Mouse (Mus musculus) limb, embryonic 15.5 days (tissue): ENCODE data around the gene Ppih. TPM values are rescaled to one million over a fixed set of nuclear protein-coding genes. Genes with fewer than 3 reads are reported as not detected.
"Not testable (repeated sequence)": the region's sequence is repeated elsewhere in the genome, so short reads cannot be mapped to it uniquely, and the experiment has no call there.

Experiments used
- ATAC-seq: fragments of 200-750 bp; cut with Nextera tagmentation; 2 replicates; pipeline ENCODE4 v1.8.0; 2017; ENCODE audit warnings: low read depth, moderate TSS enrichment; ENCODE audit not compliant: insufficient number of reproducible peaks, low FRiP score, low TSS enrichment
- H3K27ac ChIP-seq: fragments of 300-500 bp; sonication (generic); 2 replicates; pipeline ENCODE4 v1.5.1; 2015; ENCODE audit warnings: moderate library complexity, mild to moderate bottlenecking, inconsistent platforms
- H3K27me3 ChIP-seq: fragments of 300-500 bp; sonication (generic); 2 replicates; pipeline ENCODE4 v1.6.1; 2015; ENCODE audit warnings: inconsistent platforms
- H3K36me3 ChIP-seq: fragments of 300-500 bp; sonication (generic); 2 replicates; pipeline ENCODE4 v1.6.1; 2015; ENCODE audit warnings: inconsistent platforms
- H3K4me1 ChIP-seq: fragments of 300-500 bp; sonication (generic); 2 replicates; pipeline ENCODE4 v1.6.1; 2015; ENCODE audit warnings: inconsistent platforms
- H3K4me2 ChIP-seq: fragments of 300-500 bp; sonication (generic); 2 replicates; pipeline ENCODE4 v1.6.1; 2015; ENCODE audit warnings: mild to moderate bottlenecking, inconsistent platforms
- H3K4me3 ChIP-seq: fragments of 300-500 bp; sonication (generic); 2 replicates; pipeline ENCODE4 v1.5.1; 2015; ENCODE audit warnings: mild to moderate bottlenecking, inconsistent platforms
- H3K9ac ChIP-seq: fragments of 300-500 bp; sonication (generic); 2 replicates; pipeline ENCODE4 v1.6.1; 2015; ENCODE audit warnings: inconsistent platforms
- H3K9me3 ChIP-seq: fragments of 300-500 bp; sonication (generic); 2 replicates; pipeline ENCODE4 v1.6.1; 2016; ENCODE audit warnings: inconsistent platforms
- WGBS: fragments of 180-500 bp; shearing (Covaris S2); methylation state at CpG from one replicate; pipeline ENCODE4 v1.1.7; 2015; 5-methylcytosine and 5-hydroxymethylcytosine counted together
- polyA plus RNA-seq: library from polyadenylated mRNA; unstranded; fragments of >200 nt; fragmentation: Nextera tagmentation; extraction: Ambion mirVana; gene quantifications from 2 replicates; pipeline ENCODE4 v1.2.1, GENCODE M21; 2015

The Ppih gene
- polyA plus RNA-seq, 1 experiment from 2014 or later = 74.8 TPM

DNA sequence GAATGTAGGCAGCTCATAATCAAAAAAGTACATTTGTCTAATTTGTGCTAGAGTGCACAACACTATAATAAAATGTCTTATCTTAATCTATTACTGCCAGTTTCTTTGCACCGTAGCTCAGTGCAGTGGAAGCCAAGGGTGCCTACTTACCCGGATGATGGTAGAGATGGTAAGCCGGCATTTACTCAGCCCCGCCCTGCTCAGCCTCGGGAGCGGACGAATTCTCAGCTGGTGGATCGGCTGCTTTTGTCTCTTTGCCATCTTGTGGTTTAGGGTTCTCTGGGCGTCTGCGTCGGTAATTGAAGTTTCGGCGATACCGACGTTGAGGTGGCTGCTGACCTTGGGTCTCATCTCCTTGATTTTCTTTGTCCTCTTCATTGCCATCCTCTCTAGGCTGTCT is 41.6 kb downstream of the Ppih start:
- whole genome bisulfite sequencing = 90% methylated on average over 15 of the region's 15 CpGs
- H3K36me3 ChIP-seq = peaks cover 90% of the 10 kb centered on the region
- H3K4me1 ChIP-seq, H3K27ac ChIP-seq, H3K27me3 ChIP-seq, H3K9ac ChIP-seq, ATAC-seq, H3K9me3 ChIP-seq, H3K4me2 ChIP-seq, H3K4me3 ChIP-seq: not testable (repeated sequence)

DNA sequence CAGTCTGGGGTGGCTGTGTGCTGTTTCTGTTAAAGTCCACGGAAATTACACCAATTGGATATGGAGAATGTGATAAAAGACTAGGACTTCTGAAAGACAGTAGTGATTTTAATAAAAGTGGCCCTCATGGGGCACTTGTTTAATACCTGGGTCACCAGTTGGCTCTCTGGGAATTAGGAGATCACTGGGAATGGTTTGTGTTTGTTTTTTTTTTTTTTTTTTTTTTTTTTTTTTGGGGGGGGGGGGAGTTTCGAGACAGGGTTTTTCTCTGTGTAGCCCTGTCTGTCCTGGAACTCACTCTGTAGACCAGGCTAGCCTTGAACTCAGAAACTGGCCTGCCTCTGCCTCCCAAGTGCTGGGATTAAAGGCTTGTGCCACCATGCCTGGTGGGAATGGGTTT is 44.6 kb downstream of the Ppih start:
- no peaks in the 10 kb centered on the region for H3K27me3 ChIP-seq
- H3K9ac ChIP-seq = no peak overlapping the region
- peaks cover 90% of the 10 kb centered on the region for H3K36me3 ChIP-seq
- H3K4me2 ChIP-seq = no peak overlapping the region
- 0 out of 2 replicates have a peak overlapping the region, but pooled peaks have one; percentile 5 for H3K27ac ChIP-seq
- H3K4me3 ChIP-seq = no peak overlapping the region
- no peaks in the 10 kb centered on the region for H3K4me1 ChIP-seq
- ATAC-seq = no peak
- H3K9me3 ChIP-seq = no peaks in the 10 kb centered on the region
- WGBS = 71% methylated on average over 2 of the region's 2 CpGs

DNA sequence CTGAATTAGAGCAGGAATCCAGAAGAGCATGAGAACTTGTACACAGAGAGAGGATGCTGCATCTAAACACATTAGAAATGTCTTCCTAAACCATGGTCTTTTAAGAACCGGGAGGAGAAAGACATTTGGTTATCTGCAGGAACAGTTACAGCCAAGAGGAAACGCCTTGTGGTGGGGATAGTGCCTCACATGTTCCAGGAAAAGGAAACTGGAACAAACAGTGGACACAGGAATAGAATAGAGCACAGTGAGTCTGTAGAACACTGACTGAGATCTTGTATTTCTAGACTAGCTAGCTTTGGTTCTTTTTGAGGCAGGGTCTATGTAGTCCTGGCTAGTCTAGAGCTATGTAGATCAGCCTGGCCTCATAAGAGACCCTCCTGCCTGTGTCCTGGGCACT is 45.1 kb downstream of the Ppih start:
- Histone ChIP-seq H3K36me3 (peaks cover 93% of the 10 kb centered on the region), H3K4me1 (no peaks in the 10 kb centered on the region), H3K27me3 (no peaks in the 10 kb centered on the region), H3K4me2 (no peak overlapping the region), H3K9ac (no peak overlapping the region), H3K9me3 (no peaks in the 10 kb centered on the region), H3K27ac (0 out of 2 replicates have a peak overlapping the region, but pooled peaks have one; percentile 5), H3K4me3 (no peak overlapping the region)
- ATAC-seq = no peak
- WGBS = 77% methylated on average over 2 of the region's 2 CpGs

DNA sequence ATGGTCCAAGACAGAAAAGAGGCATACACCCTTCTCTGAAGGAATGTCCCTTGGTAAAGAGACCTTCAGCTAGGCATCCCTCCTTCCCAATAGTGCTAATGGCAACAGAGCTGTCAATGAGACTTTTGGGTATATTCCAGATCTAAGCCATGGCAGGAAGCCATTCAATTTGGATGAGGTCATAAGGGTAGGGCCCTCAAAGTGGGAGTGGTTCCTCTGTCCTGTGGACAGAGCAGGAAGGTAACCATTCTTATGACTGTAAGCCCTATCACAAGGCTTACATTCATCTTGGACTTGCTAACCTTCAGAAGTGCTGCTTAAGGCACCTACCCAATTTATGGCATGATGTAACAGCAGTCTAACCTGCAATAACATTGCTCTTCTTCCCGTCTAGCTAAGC is 45.7 kb downstream of the Ppih start:
- Histone ChIP-seq H3K9ac (no peak overlapping the region), H3K27me3 (no peaks in the 10 kb centered on the region), H3K36me3 (peaks cover 93% of the 10 kb centered on the region), H3K27ac (no peak overlapping the region), H3K4me1 (no peaks in the 10 kb centered on the region), H3K4me3 (no peak overlapping the region), H3K4me2 (no peak overlapping the region), H3K9me3 (no peaks in the 10 kb centered on the region)
- 68% methylated on average over 1 of the region's 1 CpGs for WGBS
- no peak for ATAC-seq

DNA sequence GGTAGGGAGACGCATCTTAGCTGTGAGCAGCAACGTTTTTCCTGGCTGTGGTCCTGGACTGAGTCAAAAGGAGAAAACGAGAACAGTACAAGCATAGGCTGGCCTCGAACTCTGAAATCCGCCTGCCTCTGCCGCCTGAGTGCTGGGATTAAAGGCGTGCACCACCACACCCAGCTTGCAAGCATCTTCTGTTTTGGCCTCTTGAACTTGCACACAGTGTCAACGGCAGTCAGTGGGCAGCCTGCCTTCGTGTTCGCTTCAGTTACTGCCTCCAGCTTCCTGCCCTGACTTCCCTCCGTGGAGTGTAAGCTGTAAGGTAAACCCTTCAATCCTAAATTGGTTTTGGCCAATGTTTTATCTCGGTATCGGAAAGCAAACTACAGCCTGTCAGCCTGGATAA is 53.7 kb downstream of the Ppih start:
- H3K27ac ChIP-seq = no peak overlapping the region
- WGBS = 73% methylated on average over 13 of the region's 13 CpGs
- no peak overlapping the region for H3K4me2 ChIP-seq
- H3K9ac ChIP-seq = no peak overlapping the region
- H3K4me3 ChIP-seq = no peak overlapping the region
- peaks cover 27% of the 10 kb centered on the region for H3K36me3 ChIP-seq
- ATAC-seq = no peak
- H3K9me3 ChIP-seq = no peaks in the 10 kb centered on the region
- H3K27me3 ChIP-seq = no peaks in the 10 kb centered on the region
- no peaks in the 10 kb centered on the region for H3K4me1 ChIP-seq

DNA sequence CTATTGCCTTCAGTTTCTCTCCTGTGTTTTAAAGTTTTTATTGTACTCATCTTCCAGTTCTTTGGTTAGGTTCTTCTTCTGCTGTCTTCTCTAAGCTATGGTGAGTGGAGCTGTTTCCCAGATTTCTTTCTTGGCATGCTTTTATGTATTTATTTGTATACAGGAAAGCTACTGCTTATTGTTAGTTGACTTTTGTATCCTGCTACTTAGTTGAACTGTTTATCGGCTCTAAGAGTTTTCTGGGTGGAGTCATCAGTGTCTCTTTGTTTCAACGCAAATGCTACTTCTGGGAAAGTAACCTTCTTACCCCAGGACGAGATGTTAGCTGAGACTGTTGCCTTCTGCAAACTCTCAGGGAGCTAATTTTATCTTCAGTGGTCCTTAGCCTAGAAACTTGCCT is 56.9 kb downstream of the Ppih start:
- WGBS = 77% methylated on average over 3 of the region's 3 CpGs

DNA sequence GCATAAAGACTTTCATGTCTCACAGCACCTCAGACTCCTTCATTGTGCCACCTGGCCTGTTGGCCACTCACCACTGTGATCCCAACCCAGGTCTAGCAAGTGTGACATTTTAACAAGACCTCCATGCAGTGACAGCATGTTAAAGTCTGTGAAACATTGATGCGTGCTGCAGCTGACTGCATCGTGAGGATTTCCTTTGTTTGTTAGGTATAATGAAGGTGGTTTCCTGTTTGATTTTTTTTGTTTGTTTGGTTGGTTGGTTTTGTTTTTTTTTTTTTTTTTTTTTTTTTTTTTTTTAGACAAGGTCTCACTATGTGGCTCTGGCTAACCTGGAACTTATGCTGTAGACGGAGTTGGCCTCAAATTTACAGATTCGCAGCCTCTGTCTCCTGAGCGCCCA is 57.9 kb downstream of the Ppih start:
- ATAC-seq = no peak
- Histone ChIP-seq H3K4me2 (no peak overlapping the region), H3K4me3 (no peak overlapping the region), H3K36me3 (no peaks in the 10 kb centered on the region), H3K9ac (no peak overlapping the region), H3K27me3 (no peaks in the 10 kb centered on the region), H3K9me3 (no peaks in the 10 kb centered on the region), H3K4me1 (no peaks in the 10 kb centered on the region), H3K27ac (no peak overlapping the region)
- 85% methylated on average over 5 of the region's 5 CpGs for WGBS

More for the DNA sequence above, 56.9 kb downstream of the Ppih start:
- no peaks in the 10 kb centered on the region for H3K9me3 ChIP-seq
- H3K4me2 ChIP-seq = no peak overlapping the region
- no peaks in the 10 kb centered on the region for H3K4me1 ChIP-seq
- no peaks in the 10 kb centered on the region for H3K27me3 ChIP-seq
- H3K27ac ChIP-seq = no peak overlapping the region
- H3K4me3 ChIP-seq = no peak overlapping the region
- no peak for ATAC-seq
- H3K9ac ChIP-seq = no peak overlapping the region
- no peaks in the 10 kb centered on the region for H3K36me3 ChIP-seq

DNA sequence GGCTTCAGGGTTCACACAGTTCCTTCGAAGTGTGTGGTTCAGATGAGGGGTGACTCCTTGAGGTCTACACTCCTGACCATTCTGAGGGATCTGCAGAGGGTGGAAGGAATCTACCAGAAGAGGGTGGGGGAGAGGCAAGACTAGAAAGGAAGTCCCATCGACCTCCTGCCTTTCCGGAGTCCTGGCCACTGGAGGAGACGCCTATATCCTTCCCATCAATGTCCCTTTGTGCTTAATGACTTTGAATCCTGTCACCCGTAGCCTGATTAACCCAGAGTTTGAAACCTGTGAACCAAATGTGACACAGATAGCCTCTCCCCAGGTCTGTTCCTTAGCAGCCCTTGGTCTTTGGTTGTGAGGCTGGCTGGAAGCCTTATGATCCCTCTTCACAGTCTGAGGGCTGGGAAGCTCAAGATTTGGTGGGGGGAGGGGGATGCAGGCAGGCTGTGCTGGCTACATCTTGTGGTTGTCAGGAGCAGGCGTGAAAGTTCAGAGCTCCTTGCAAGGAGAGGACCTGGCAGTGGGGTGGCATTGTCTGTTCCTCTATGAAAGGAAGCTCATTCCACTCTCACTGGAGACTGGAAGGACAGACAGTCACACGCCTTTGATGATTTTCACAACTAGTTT is 59.1 kb downstream of the Ppih start:
- no peak overlapping the region for H3K4me2 ChIP-seq
- no peak overlapping the region for H3K4me3 ChIP-seq
- H3K9ac ChIP-seq = no peak overlapping the region
- H3K9me3 ChIP-seq = no peaks in the 10 kb centered on the region
- no peaks in the 10 kb centered on the region for H3K27me3 ChIP-seq
- WGBS = 48% methylated on average over 7 of the region's 7 CpGs
- H3K27ac ChIP-seq = no peak overlapping the region
- no peaks in the 10 kb centered on the region for H3K36me3 ChIP-seq
- no peaks in the 10 kb centered on the region for H3K4me1 ChIP-seq
- no peak for ATAC-seq

DNA sequence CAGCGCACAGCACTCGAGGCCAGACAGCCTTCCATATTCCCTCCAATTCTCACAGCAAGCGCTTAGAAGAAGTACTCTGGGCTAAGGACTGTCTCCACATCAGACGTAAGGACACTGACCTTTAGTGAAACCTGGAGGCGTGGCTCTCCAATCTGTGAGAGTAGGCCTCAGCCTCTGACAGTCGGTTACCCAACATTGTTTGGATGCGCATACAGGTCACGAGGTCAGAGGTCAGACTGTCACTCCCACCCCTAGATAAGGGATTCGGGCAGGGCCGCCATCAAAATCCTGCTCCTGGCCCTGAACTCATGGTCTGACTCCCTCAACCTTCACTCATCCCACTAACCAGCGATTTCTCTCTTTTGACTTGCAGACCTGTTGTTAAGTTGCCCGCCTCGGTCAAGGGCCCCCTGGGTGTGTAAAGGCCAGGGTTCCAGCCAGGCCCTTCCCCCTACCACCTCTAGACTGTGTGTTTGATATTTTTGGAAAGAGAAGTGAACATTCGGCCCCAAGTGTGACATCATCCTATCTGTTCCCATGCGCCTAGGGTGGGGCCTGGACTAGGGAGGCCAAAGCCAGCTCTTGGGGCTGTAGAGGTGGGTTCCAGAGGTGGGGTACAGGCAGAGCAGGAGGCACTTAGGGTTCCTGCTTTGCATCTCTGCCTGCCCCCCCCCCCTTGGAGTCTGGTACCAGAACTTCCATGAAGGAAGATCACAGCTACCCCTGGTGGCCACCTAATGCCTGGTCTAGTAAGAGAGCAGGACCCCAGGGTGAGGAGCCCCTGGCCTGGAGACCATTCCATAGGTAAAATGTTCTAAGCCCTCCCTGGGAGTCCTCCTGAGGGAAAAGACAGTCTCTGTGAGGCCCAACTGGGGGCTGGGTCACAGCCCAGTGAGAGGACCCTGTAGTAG is 60.7 kb downstream of the Ppih start:
- WGBS = 85% methylated on average over 15 of the region's 15 CpGs
- ATAC-seq = no peak
- Histone ChIP-seq H3K27ac (no peak overlapping the region), H3K4me2 (no peak overlapping the region), H3K4me3 (no peak overlapping the region), H3K27me3 (no peaks in the 10 kb centered on the region), H3K9me3 (no peaks in the 10 kb centered on the region), H3K36me3 (no peaks in the 10 kb centered on the region), H3K4me1 (peaks cover 10% of the 10 kb centered on the region), H3K9ac (no peak overlapping the region)

DNA sequence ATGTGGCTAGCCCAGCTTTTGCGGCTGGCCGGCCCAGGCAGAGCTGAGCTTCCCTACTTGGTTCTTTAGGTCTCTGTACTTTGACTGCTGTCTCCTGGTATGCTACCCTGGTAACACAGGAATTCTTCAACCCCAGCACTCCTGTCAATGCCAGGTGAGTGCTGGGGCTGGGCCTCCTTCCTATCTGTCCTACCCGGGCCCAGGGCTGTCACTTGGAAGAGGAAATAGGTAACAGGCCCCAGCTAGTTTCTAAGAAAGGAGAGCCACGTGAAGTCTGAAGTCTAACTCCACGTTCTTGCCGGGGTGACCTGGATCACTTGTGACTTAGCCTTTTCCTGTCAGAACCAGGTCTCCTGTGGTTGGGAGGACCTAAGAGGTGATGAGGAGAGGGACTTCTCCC is 63.3 kb downstream of the Ppih start:
- no peak overlapping the region for H3K9ac ChIP-seq
- 66% methylated on average over 6 of the region's 6 CpGs for WGBS

DNA sequence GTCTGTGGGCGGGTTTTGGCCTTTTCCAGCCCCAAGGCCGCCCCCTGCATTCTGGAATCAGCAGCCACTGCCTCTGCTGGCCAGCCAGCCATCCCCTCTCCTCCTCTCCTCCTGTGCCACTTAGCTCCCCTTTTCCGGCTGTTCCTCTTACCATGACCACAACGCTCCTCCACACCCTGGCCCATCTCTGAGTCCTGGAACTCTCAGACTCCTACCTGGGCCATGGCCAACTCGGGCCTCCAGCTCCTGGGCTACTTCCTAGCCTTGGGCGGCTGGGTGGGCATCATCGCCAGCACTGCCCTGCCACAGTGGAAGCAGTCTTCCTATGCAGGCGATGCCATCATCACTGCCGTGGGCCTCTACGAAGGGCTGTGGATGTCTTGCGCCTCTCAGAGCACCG is 65.0 kb downstream of the Ppih start, which contains the start of gene Cldn19:
TSS of gene Cldn19 (plus strand) at position 64 of the 400 bp plus-strand sequence.
- Histone ChIP-seq H3K27ac (peak within 1 kb of the TSS; percentile 81), H3K4me2 (no peak within 1 kb of the TSS), H3K9me3 (no peaks in the 10 kb centered on the region), H3K4me1 (peaks cover 23% of the 10 kb centered on the region), H3K4me3 (no peak within 1 kb of the TSS), H3K27me3 (no peaks in the 10 kb centered on the region), H3K36me3 (no peaks in the 10 kb centered on the region), H3K9ac (no peak within 1 kb of the TSS)
- WGBS = 71% methylated on average over 12 of the region's 12 CpGs
- ATAC-seq = no peak

More for the DNA sequence above, 63.3 kb downstream of the Ppih start:
- Histone ChIP-seq H3K9me3 (no peaks in the 10 kb centered on the region), H3K36me3 (no peaks in the 10 kb centered on the region), H3K4me1 (peaks cover 23% of the 10 kb centered on the region), H3K4me3 (no peak overlapping the region), H3K4me2 (no peak overlapping the region), H3K27me3 (no peaks in the 10 kb centered on the region), H3K27ac (no peak overlapping the region)
- no peak for ATAC-seq

DNA sequence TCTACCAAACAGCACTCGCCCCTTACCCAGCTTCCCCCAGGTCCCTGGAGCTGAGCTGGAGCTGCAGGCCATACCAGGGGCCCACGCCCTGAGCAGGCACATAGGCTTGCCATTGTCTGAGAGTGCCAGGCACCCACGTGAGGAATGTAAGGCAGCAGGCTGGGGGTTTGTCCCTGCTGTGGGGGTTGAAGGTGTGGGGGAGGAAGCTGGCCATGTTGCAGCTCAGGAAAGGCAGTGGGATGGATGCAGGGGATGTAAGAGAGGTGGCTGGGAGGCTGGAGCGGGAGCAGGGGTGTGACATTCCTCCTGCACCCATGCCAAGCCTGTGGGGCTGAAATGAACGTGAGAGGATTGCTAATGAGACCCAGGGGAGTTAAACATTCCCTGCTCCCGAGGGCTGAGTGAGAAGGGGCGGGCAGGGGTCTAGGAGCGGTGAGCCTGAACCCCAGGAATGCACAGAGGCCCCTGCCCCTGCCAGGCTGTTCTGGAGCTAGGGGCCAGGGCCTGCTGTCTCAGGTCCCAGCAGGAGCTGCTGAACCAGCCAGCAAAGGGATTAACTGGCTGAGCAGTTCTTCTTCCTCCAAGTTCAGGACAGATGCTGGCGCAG is 66.2 kb downstream of the Ppih start:
- Histone ChIP-seq H3K27ac (peak overlapping the region; percentile 81), H3K9ac (no peak overlapping the region), H3K4me2 (no peak overlapping the region), H3K4me1 (peaks cover 23% of the 10 kb centered on the region), H3K27me3 (no peaks in the 10 kb centered on the region), H3K9me3 (no peaks in the 10 kb centered on the region), H3K36me3 (no peaks in the 10 kb centered on the region), H3K4me3 (no peak overlapping the region)
- ATAC-seq = peak; percentile 60
- 29% methylated on average over 9 of the region's 9 CpGs for WGBS
